Mouse (Mus musculus): ENCODE measurements around the gene Spem1.

- TF ChIP-seq CTCF (IDR thresholded peaks at IDR 0.05; ENCODE audit: low read depth, low read length) (no peak), POLR2A (IDR thresholded peaks at IDR 0.05; ENCODE audit: insufficient read depth, low read length) (no peak), EP300 (IDR thresholded peaks at IDR 0.05; ENCODE audit: insufficient read depth, low read depth, low read length) (no peak)
Measured at GRCm38 (mm10) chr11:69778985-69779384, 43.0 kb downstream of the Spem1 start.

Measured in ES-Bruce4 (cell line).